Mouse (Mus musculus): ENCODE measurements around the gene Mical3. TPM values are rescaled to one million over a fixed set of nuclear protein-coding genes. Genes with fewer than 3 reads are reported as not detected.

Gene Mical3
- polyA plus RNA-seq, 1 experiment from 2014 or later, result 11.5 TPM

DNA sequence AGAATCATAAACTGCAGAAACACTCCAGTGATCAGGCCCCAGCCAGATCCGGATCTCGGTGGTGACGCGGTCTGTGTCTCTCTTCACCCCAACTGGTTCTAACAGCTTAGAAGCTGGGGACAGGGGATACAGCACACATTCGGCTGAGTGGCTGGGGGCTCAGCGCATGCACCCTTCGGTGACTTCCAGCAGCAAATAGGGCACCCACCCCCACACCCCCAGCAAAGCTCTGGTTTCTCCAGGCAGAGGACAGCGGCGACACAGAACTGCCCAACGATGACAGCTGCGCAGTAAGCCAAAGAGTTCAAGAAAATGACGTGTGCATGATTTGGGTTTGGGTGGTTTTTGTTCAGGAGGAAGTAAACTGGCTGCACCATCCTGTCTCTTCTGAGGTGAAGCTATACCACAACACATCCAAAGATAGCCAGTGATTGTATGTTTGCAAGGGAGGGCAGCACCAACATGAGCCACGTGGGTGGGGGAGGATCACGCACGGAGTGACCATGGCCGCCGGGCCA is 67.8 kb downstream of the Mical3 start:
- Histone ChIP-seq H3K27me3 (ENCODE audit: control insufficient read depth, insufficient read depth, low read length) (no peaks in the 10 kb centered on the region), H3K9ac (ENCODE audit: low read length) (no peak overlapping the region), H3K9me3 (replicated peaks; ENCODE audit: control insufficient read depth, low read length) (no peaks in the 10 kb centered on the region), H3K4me3 (replicated peaks; ENCODE audit: low read length) (no peak overlapping the region), H3K4me1 (ENCODE audit: control insufficient read depth, insufficient read depth, low read length) (peaks cover 30% of the 10 kb centered on the region), H3K4me2 (ENCODE audit: low read depth, low read length) (no peak overlapping the region), H3K36me3 (ENCODE audit: control insufficient read depth, insufficient read depth, low read length) (no peaks in the 10 kb centered on the region), H3K27ac (ENCODE audit: low read length) (no peak overlapping the region; the same call in 1 of the 2 replicates)
- ATAC-seq (ENCODE audit: insufficient read depth, low FRiP score), result no peak
- WGBS, result 90% methylated on average over 17 of the region's 17 CpGs

DNA sequence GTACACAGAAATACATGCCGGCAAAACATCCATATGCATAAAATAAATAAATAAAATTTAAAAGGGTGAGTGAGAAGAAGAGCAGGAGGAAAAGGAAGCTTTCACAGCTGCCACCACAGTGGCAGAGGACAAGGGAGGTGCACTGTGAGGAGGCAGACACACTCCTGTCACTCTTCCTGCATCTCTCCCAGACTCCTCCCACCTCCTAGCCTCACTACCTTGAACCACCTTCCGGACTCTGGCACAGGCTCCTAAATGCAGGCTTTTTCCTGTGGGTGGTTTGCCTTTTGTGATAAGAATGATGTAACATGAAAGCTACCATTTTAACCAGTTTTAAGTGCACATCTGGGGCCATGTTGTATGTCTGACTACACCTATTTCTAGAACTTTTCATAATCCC is 72.8 kb downstream of the Mical3 start:
- 79% methylated on average over 2 of the region's 2 CpGs for WGBS
- Histone ChIP-seq H3K4me3 (replicated peaks; ENCODE audit: low read length) (no peak overlapping the region), H3K4me2 (ENCODE audit: low read depth, low read length) (no peak overlapping the region), H3K36me3 (ENCODE audit: control insufficient read depth, insufficient read depth, low read length) (no peaks in the 10 kb centered on the region), H3K27ac (ENCODE audit: low read length) (no peak overlapping the region), H3K9ac (ENCODE audit: low read length) (no peak overlapping the region), H3K4me1 (ENCODE audit: control insufficient read depth, insufficient read depth, low read length) (peaks cover 10% of the 10 kb centered on the region; the same call in 1 of the 2 replicates), H3K9me3 (replicated peaks; ENCODE audit: control insufficient read depth, low read length) (no peaks in the 10 kb centered on the region), H3K27me3 (ENCODE audit: control insufficient read depth, insufficient read depth, low read length) (no peaks in the 10 kb centered on the region)
- ATAC-seq (ENCODE audit: insufficient read depth, low FRiP score), result no peak

DNA sequence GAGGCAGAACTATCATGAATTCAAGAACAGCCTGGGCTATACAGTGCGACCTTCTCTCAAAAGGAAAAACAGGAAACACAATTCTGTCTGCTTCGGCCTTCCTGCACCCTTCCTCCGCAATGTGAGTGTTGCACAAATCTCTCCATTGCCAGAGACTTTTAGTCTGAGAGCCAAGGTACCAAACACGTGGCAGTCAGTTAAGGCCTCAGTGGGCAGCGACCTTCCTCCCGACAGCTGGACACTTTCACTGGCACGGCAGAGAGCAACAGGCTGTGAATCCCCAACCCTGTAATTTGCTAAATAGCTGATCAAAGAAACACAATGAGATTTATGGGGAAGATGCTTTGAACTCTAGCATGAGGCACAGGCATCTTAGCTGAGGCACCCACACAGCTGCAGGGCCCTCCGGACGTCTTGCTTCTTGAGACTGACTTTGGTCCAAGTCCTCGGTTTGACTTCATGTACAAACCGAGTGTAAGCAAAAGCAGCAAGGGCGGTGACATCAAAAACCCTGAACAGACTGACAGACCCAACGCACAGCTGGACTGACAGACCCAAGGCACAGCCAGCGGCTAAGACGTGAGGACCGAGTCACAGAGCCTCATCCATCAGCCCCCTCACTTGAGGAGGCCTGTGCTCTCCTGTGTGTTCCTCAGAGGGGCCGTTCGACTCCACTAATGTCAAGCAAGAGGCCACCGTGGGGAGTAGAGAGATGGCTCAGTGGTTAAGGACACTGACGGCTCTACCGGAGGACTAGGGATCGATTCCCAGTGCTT is 73.4 kb downstream of the Mical3 start:
- Histone ChIP-seq H3K4me2 (ENCODE audit: low read depth, low read length) (no peak overlapping the region), H3K9ac (ENCODE audit: low read length) (no peak overlapping the region), H3K4me1 (ENCODE audit: control insufficient read depth, insufficient read depth, low read length) (peaks cover 10% of the 10 kb centered on the region; the same call in 1 of the 2 replicates), H3K9me3 (replicated peaks; ENCODE audit: control insufficient read depth, low read length) (no peaks in the 10 kb centered on the region), H3K4me3 (replicated peaks; ENCODE audit: low read length) (no peak overlapping the region), H3K27me3 (ENCODE audit: control insufficient read depth, insufficient read depth, low read length) (no peaks in the 10 kb centered on the region), H3K27ac (ENCODE audit: low read length) (no peak overlapping the region), H3K36me3 (ENCODE audit: control insufficient read depth, insufficient read depth, low read length) (no peaks in the 10 kb centered on the region)
- no peak for ATAC-seq (ENCODE audit: insufficient read depth, low FRiP score)
- 74% methylated on average over 22 of the region's 22 CpGs for WGBS

DNA sequence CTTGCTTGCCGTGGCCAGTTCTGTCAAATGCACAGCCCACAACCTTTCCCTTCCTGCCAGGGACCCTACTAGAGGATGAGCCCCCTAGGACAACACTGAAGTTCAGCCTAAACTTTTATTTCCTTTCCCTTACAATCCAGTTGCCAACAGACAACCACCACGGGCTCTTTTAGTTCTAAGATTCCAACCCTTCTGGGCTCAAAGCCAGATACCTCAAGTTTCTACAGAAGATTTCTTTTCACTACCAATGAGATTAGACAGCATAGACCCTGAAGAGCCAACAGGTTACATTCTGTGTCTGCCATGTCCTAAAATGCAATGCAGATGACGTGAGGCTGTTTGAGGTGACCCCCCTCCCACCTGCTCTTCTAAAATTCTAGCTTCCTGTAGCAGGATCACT is 75.3 kb downstream of the Mical3 start:
- Histone ChIP-seq H3K4me3 (replicated peaks; ENCODE audit: low read length) (no peak overlapping the region), H3K27ac (ENCODE audit: low read length) (no peak overlapping the region), H3K4me1 (ENCODE audit: control insufficient read depth, insufficient read depth, low read length) (peaks cover 10% of the 10 kb centered on the region; the same call in 1 of the 2 replicates), H3K27me3 (ENCODE audit: control insufficient read depth, insufficient read depth, low read length) (no peaks in the 10 kb centered on the region), H3K36me3 (ENCODE audit: control insufficient read depth, insufficient read depth, low read length) (no peaks in the 10 kb centered on the region), H3K4me2 (ENCODE audit: low read depth, low read length) (no peak overlapping the region), H3K9me3 (replicated peaks; ENCODE audit: control insufficient read depth, low read length) (no peaks in the 10 kb centered on the region), H3K9ac (ENCODE audit: low read length) (no peak overlapping the region)
- 48% methylated on average over 3 of the region's 3 CpGs for WGBS
- ATAC-seq (ENCODE audit: insufficient read depth, low FRiP score), result no peak

DNA sequence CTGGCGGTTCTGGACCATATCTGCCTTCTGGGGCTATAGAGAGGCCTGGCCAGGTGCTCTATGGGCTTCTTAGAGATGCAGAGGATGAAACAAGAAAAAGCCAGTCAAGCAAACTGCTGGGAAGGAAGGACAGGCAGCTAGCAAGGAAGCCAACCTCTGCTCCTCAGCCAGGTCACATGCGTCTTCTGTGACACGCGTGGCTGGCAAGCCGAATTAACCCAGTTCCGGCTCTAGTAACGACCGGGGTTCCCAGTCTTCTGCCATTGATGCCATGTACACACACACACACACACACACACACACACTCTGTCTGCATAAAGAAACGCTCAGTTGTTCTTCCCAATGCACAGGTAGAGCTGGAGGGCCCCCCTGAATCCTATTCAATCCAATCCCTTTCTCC is 75.9 kb downstream of the Mical3 start:
- no peak overlapping the region for H3K4me3 ChIP-seq (replicated peaks; ENCODE audit: low read length)
- 94% methylated on average over 9 of the region's 9 CpGs for WGBS
- no peak overlapping the region for H3K27ac ChIP-seq (ENCODE audit: low read length)
- no peaks in the 10 kb centered on the region for H3K27me3 ChIP-seq (ENCODE audit: control insufficient read depth, insufficient read depth, low read length)
- no peaks in the 10 kb centered on the region for H3K36me3 ChIP-seq (ENCODE audit: control insufficient read depth, insufficient read depth, low read length)
- H3K9me3 ChIP-seq (replicated peaks; ENCODE audit: control insufficient read depth, low read length), result no peaks in the 10 kb centered on the region
- no peak for ATAC-seq (ENCODE audit: insufficient read depth, low FRiP score)
- peaks cover 11% of the 10 kb centered on the region; the same call in 1 of the 2 replicates for H3K4me1 ChIP-seq (ENCODE audit: control insufficient read depth, insufficient read depth, low read length)
- no peak overlapping the region for H3K9ac ChIP-seq (ENCODE audit: low read length)
- no peak overlapping the region for H3K4me2 ChIP-seq (ENCODE audit: low read depth, low read length)

DNA sequence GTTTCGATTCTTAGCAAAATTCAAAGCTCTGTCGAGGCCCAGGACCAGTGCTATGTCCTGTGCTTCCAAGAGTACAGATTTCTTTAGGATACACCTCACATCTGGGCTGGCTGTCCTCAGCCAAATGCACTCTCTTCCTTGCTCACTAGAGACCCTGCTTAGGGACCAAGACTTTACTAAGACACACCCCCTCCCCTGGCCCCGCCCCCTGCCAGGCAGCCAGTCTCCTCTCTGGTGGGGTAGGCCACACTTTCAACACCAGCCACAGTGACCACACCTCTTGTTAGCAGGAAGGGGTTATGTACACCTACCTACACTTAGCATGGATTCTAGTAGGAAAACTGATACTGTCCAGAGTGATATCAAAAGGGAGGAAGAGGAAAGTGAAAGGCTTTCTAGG is 76.5 kb downstream of the Mical3 start:
- H3K4me3 ChIP-seq (replicated peaks; ENCODE audit: low read length), result no peak overlapping the region
- H3K9me3 ChIP-seq (replicated peaks; ENCODE audit: control insufficient read depth, low read length), result no peaks in the 10 kb centered on the region
- no peak overlapping the region for H3K4me2 ChIP-seq (ENCODE audit: low read depth, low read length)
- no peak for ATAC-seq (ENCODE audit: insufficient read depth, low FRiP score)
- H3K4me1 ChIP-seq (ENCODE audit: control insufficient read depth, insufficient read depth, low read length), result peaks cover 12% of the 10 kb centered on the region; the same call in 1 of the 2 replicates
- H3K27ac ChIP-seq (ENCODE audit: low read length), result no peak overlapping the region
- H3K36me3 ChIP-seq (ENCODE audit: control insufficient read depth, insufficient read depth, low read length), result no peaks in the 10 kb centered on the region
- WGBS, result 68% methylated on average over 3 of the region's 3 CpGs
- no peak overlapping the region for H3K9ac ChIP-seq (ENCODE audit: low read length)
- H3K27me3 ChIP-seq (ENCODE audit: control insufficient read depth, insufficient read depth, low read length), result no peaks in the 10 kb centered on the region

DNA sequence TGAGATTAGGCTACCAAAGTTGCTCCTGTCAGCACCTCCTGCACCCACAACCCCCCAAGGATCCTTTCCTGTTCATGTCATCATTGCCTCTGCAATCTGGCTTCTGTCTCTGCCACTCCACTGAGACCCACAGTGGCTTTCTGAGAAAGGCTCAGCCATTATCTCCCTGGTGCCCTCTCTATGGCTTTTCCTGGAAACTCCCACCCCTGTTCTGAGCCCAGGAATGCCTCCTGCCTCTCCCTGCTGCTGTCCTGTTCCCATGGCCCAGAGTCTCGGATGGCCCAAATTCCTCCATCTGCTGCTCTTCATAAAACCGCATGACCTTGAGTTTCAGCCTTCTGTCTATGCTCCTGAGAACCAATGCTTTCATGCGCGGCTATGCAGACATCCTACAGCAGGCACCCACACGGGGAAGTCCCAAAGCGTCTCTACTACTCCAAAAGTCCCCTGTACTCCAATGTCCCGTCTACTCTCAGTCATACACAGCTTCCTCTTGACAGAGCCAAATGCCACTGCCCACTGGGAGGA is 77.2 kb downstream of the Mical3 start:
- 79% methylated on average over 7 of the region's 7 CpGs for WGBS
- no peaks in the 10 kb centered on the region for H3K9me3 ChIP-seq (replicated peaks; ENCODE audit: control insufficient read depth, low read length)
- H3K4me1 ChIP-seq (ENCODE audit: control insufficient read depth, insufficient read depth, low read length), result peaks cover 12% of the 10 kb centered on the region; the same call in 1 of the 2 replicates
- H3K4me3 ChIP-seq (replicated peaks; ENCODE audit: low read length), result no peak overlapping the region
- no peak overlapping the region for H3K9ac ChIP-seq (ENCODE audit: low read length)
- ATAC-seq (ENCODE audit: insufficient read depth, low FRiP score), result no peak
- H3K27ac ChIP-seq (ENCODE audit: low read length), result no peak overlapping the region
- H3K27me3 ChIP-seq (ENCODE audit: control insufficient read depth, insufficient read depth, low read length), result no peaks in the 10 kb centered on the region
- H3K36me3 ChIP-seq (ENCODE audit: control insufficient read depth, insufficient read depth, low read length), result no peaks in the 10 kb centered on the region
- H3K4me2 ChIP-seq (ENCODE audit: low read depth, low read length), result no peak overlapping the region

DNA sequence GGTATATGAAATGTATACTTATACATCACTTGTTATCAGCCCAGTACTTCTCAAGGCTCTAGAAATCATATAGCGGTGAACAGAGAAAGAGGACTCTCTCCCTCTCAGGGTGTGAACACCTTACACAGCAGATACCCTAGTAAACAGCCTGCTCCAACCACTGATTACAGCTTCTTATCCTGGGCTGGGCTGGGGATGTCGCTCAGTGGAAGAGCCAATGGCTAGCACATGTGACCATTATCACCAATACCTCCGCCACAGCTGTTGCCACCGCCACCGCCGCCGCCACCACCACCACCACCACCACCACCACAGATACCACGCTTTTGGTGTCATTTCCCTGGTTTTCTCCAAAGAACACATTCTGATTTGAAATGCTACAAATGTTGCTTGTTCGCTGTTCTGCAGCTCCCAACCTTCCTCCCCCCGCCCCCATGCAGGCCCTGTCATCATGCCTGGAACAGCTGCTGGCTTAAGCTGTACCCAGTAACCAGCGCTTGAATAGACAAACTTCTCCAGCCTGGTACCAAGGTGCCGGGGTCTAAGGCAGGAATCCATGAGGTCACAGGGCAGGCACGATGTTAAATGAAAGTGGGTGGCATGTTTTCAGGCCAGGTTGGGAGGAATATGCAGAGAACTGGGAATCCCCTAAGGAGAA is 78.7 kb downstream of the Mical3 start:
- WGBS, result 90% methylated on average over 13 of the region's 13 CpGs
- Histone ChIP-seq H3K27me3 (ENCODE audit: control insufficient read depth, insufficient read depth, low read length) (no peaks in the 10 kb centered on the region), H3K36me3 (ENCODE audit: control insufficient read depth, insufficient read depth, low read length) (no peaks in the 10 kb centered on the region), H3K4me2 (ENCODE audit: low read depth, low read length) (no peak overlapping the region), H3K9me3 (replicated peaks; ENCODE audit: control insufficient read depth, low read length) (no peaks in the 10 kb centered on the region), H3K4me3 (replicated peaks; ENCODE audit: low read length) (no peak overlapping the region), H3K4me1 (ENCODE audit: control insufficient read depth, insufficient read depth, low read length) (0 out of 2 replicates have a peak, but pooled peaks cover 12% of the 10 kb centered on the region), H3K9ac (ENCODE audit: low read length) (no peak overlapping the region), H3K27ac (ENCODE audit: low read length) (no peak overlapping the region)
- ATAC-seq (ENCODE audit: insufficient read depth, low FRiP score), result no peak

DNA sequence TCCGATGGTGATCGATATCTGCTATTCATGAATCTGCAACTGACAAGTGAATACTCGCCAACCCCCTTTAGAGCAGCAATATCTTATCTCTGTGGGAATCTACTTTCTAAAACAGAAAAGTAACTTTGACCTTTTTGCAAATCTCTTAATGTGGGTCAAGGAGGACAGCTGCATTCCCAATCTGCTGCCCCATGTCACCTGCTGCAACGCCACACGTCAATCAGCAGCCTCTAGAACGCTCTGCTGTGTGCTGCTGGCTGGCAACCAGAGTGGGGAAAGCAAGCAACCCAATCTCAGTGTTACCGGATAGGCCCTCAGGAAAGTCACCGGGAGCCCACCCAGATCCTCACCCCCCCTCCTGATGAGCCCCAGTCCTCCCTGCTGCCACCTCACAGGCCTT is 79.4 kb downstream of the Mical3 start:
- Histone ChIP-seq H3K9me3 (replicated peaks; ENCODE audit: control insufficient read depth, low read length) (no peaks in the 10 kb centered on the region), H3K4me1 (ENCODE audit: control insufficient read depth, insufficient read depth, low read length) (0 out of 2 replicates have a peak, but pooled peaks cover 12% of the 10 kb centered on the region), H3K4me3 (replicated peaks; ENCODE audit: low read length) (no peak overlapping the region), H3K36me3 (ENCODE audit: control insufficient read depth, insufficient read depth, low read length) (no peaks in the 10 kb centered on the region), H3K27ac (ENCODE audit: low read length) (no peak overlapping the region), H3K9ac (ENCODE audit: low read length) (no peak overlapping the region), H3K27me3 (ENCODE audit: control insufficient read depth, insufficient read depth, low read length) (no peaks in the 10 kb centered on the region), H3K4me2 (ENCODE audit: low read depth, low read length) (no peak overlapping the region)
- ATAC-seq (ENCODE audit: insufficient read depth, low FRiP score), result no peak
- WGBS, result 68% methylated on average over 8 of the region's 8 CpGs
